Mouse (Mus musculus) heart, adult 2 months (tissue): ENCODE measurements at regions not wholly inside any gene's neighbourhood (a gene's known extent, or its start where the extent isn't known, plus 50 kb on each side); places are given as distances from the start of the nearest gene placed in this dataset.

Experiments
- CTCF ChIP-seq: fragments of 200-600 bp; IDR thresholded peaks from 2 replicates; pipeline ENCODE4 v1.8.1; 2022; ENCODE audit warnings: antibody characterized with exemption, mild to moderate bottlenecking, moderate library complexity
- POLR2A ChIP-seq: fragments of 200-500 bp; IDR thresholded peaks from 2 replicates; pipeline ENCODE4 v1.6.1; 2011; ENCODE audit warnings: mild to moderate bottlenecking, low read depth, low read length, control low read depth; ENCODE audit not compliant: insufficient read depth

DNA sequence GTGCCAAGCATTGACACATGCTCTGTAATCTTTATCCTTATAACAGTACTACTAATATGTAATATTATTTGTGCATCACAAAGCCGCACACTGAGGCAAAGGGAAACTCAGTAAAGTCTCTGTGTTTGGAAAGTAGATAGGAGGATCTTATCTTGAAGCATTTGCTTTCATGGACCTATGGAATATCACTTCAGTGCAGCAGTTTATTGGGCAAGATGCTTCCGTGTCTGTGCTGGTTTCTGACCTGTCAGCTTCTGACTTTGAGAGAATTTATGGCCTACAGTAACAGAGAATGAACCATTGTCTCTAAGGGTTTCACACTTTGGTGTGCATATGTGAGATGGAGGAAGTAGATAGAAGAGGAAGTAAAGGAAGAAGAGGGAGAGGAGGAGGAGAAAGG lies 74.0 kb upstream of the Far2 start:
- TF ChIP-seq CTCF, result no peak
- TF ChIP-seq POLR2A, result no peak
